Mouse (Mus musculus) liver, adult 2 months (tissue): ENCODE measurements around the gene Abca5. TPM values are rescaled to one million over a fixed set of nuclear protein-coding genes. Genes with fewer than 3 reads are reported as not detected.
"Not testable (repeated sequence)": the region's sequence is repeated elsewhere in the genome, so short reads cannot be mapped to it uniquely, and the experiment has no call there.

Experiments used
- DNase-seq: peaks from one replicate; pipeline ENCODE4 v3.0.0-alpha.2; 2011; ENCODE audit warnings: low read depth, low spot score; ENCODE audit errors: extremely low read depth
- H3K27ac ChIP-seq: fragments of 200-500 bp; replicated peaks from 2 replicates; pipeline ENCODE4 v1.5.1; 2012; ENCODE audit warnings: low read depth, mild to moderate bottlenecking, control low read depth, inconsistent platforms, low read length; ENCODE audit not compliant: insufficient read depth
- H3K27me3 ChIP-seq: fragments of 200-500 bp; 2 replicates; pipeline ENCODE4 v1.6.1; 2012; ENCODE audit warnings: mild to moderate bottlenecking, moderate library complexity, low read length, inconsistent platforms; ENCODE audit not compliant: control insufficient read depth, insufficient read depth
- H3K36me3 ChIP-seq: fragments of 200-500 bp; 2 replicates; pipeline ENCODE4 v1.6.1; 2012; ENCODE audit warnings: low read length, inconsistent platforms; ENCODE audit not compliant: control insufficient read depth, insufficient read depth
- H3K4me1 ChIP-seq: fragments of 200-500 bp; 2 replicates; pipeline ENCODE4 v1.6.1; 2011; ENCODE audit warnings: low read length; ENCODE audit not compliant: control insufficient read depth, insufficient read depth
- H3K4me3 ChIP-seq: fragments of 200-500 bp; 2 replicates; pipeline ENCODE4 v1.5.1; 2011; ENCODE audit warnings: low read depth, mild to moderate bottlenecking, control low read depth, low read length, moderate library complexity; ENCODE audit not compliant: insufficient read depth
- H3K79me2 ChIP-seq: fragments of 200-500 bp; 2 replicates; pipeline ENCODE4 v1.6.1; 2012; ENCODE audit warnings: inconsistent platforms, mild to moderate bottlenecking, low read length, moderate library complexity; ENCODE audit not compliant: control insufficient read depth, insufficient read depth
- H3K9ac ChIP-seq: fragments of 200-500 bp; 2 replicates; pipeline ENCODE4 v1.6.1; 2012; ENCODE audit warnings: low read depth, mild to moderate bottlenecking, control low read depth, inconsistent platforms, low read length
- CTCF ChIP-seq: fragments of 200-500 bp; IDR thresholded peaks from 2 replicates; pipeline ENCODE4 v1.5.1; 2011; ENCODE audit warnings: low read depth, low read length, control low read depth
- POLR2A ChIP-seq: fragments of 200-500 bp; IDR thresholded peaks from 2 replicates; pipeline ENCODE4 v1.6.1; 2011; ENCODE audit warnings: low read length, control low read depth; ENCODE audit not compliant: insufficient read depth; ENCODE audit errors: extremely low read depth
- WGBS: fragments of 180-500 bp; shearing (Covaris S2); methylation state at CpG from one replicate; pipeline ENCODE4 v1.1.7; 2018; 5-methylcytosine and 5-hydroxymethylcytosine counted together
- polyA plus RNA-seq: library from polyadenylated mRNA; depleted of rRNA; stranded (reverse); fragments of >200 nt; gene quantifications from 2 replicates; pipeline ENCODE4 v1.2.3, GENCODE M21; 2012
- total RNA-seq: library from RNA; depleted of rRNA; stranded (reverse); fragments of >200 nt; gene quantifications from 2 replicates; pipeline ENCODE4 v1.2.3, GENCODE M21; 2014

Gene Abca5
- total and polyA plus RNA-seq, 2 experiments, result 0.49 to 4.0 TPM

DNA sequence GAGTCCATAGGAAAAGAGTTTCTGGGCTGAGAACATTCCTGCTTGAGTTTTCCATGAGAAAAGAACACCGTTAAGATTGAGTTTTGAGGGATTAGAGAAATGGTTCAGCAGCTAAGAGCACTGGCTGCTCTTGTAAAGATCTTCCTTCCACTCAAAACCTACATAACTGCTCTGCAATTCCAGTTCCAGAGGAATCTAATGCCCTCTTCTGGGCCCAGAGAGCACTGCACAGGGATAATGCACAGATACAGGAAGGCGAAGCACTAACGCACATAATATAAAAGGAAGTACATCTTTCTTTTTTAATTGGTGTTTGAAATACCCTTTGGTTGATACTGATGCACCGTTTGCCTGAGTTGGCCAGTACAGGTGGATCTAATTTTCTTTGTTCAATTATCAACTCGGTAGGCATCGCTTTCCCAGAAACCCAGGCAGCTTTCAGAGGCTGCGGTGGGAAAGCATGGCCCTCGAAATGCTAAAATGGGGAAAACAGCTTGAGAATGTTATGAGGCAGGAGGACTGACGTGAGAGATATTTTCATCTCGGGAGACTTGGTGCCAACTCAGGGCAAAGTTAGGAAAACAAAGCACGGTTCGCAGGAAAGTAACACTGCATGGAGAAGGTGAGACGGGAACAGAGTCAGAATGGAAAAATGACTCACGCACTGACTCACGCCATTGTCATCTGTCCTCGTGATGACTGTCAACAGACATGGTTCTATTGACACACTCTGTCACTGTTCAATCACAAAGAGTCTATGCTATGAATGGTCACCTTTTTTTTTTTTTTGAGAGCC lies 20.4 kb upstream of the Abca5 start:
- Histone ChIP-seq H3K36me3 (no peaks in the 10 kb centered on the region), H3K4me1 (no peaks in the 10 kb centered on the region), H3K27ac (no peak overlapping the region), H3K9ac (no peak overlapping the region), H3K27me3 (no peaks in the 10 kb centered on the region), H3K4me3 (no peak overlapping the region), H3K79me2 (no peaks in the 10 kb centered on the region)
- peak; percentile 43 for DNase-seq
- 51% methylated on average over 16 of the region's 16 CpGs for WGBS
- peak; percentile 53; the same call in 1 of the 2 replicates for TF ChIP-seq CTCF
- no peak for TF ChIP-seq POLR2A

GRCm38 (mm10) chr11:110355131-110355530 lies 17.6 kb upstream of the Abca5 start:
- not testable (repeated sequence) for H3K79me2 ChIP-seq, H3K4me1 ChIP-seq, H3K36me3 ChIP-seq, H3K4me3 ChIP-seq, H3K27me3 ChIP-seq, DNase-seq, H3K27ac ChIP-seq, H3K9ac ChIP-seq
- WGBS, result 84% methylated on average over 9 of the region's 9 CpGs

- WGBS, result 84% methylated on average over 9 of the region's 9 CpGs
Observed at GRCm38 (mm10) chr11:110354261-110354660, 16.7 kb upstream of the Abca5 start.

GRCm38 (mm10) chr11:110348170-110348569 lies 10.7 kb upstream of the Abca5 start:
- 85% methylated on average over 2 of the region's 2 CpGs for WGBS
- no peak for DNase-seq
- no peak overlapping the region for H3K9ac ChIP-seq
- no peaks in the 10 kb centered on the region for H3K79me2 ChIP-seq
- H3K27ac ChIP-seq, result no peak overlapping the region
- H3K4me3 ChIP-seq, result no peak overlapping the region
- no peaks in the 10 kb centered on the region for H3K36me3 ChIP-seq
- H3K27me3 ChIP-seq, result no peaks in the 10 kb centered on the region
- no peak for TF ChIP-seq POLR2A
- no peak for TF ChIP-seq CTCF
- no peaks in the 10 kb centered on the region for H3K4me1 ChIP-seq

More at GRCm38 (mm10) chr11:110354261-110354660, 16.7 kb upstream of the Abca5 start:
- TF ChIP-seq CTCF (no peak), POLR2A (no peak)
- Histone ChIP-seq H3K36me3 (no peaks in the 10 kb centered on the region), H3K79me2 (no peaks in the 10 kb centered on the region), H3K4me3 (no peak overlapping the region), H3K9ac (no peak overlapping the region), H3K4me1 (no peaks in the 10 kb centered on the region), H3K27ac (no peak overlapping the region), H3K27me3 (no peaks in the 10 kb centered on the region)
- no peak for DNase-seq

- DNase-seq, result no peak
- Histone ChIP-seq H3K36me3 (no peaks in the 10 kb centered on the region), H3K79me2 (no peaks in the 10 kb centered on the region), H3K4me1 (no peaks in the 10 kb centered on the region), H3K27me3 (no peaks in the 10 kb centered on the region), H3K27ac (no peak overlapping the region), H3K9ac (no peak overlapping the region), H3K4me3 (no peak overlapping the region)
- TF ChIP-seq POLR2A (no peak), CTCF (no peak)
- 73% methylated on average over 6 of the region's 6 CpGs for WGBS
Observed at GRCm38 (mm10) chr11:110347768-110348167, 10.3 kb upstream of the Abca5 start.

- Histone ChIP-seq H3K27ac (no peak overlapping the region), H3K27me3 (no peaks in the 10 kb centered on the region; the same call in 1 of the 2 replicates), H3K36me3 (no peaks in the 10 kb centered on the region), H3K9ac (peak overlapping the region; percentile 91; the same call in 1 of the 2 replicates), H3K79me2 (no peaks in the 10 kb centered on the region), H3K4me1 (peaks cover 3% of the 10 kb centered on the region; the same call in 1 of the 2 replicates), H3K4me3 (peak overlapping the region; percentile 97)
- DNase-seq, result peak; percentile 31
- 2% methylated on average over 18 of the region's 18 CpGs for WGBS
- TF ChIP-seq POLR2A (no peak), CTCF (no peak)
Observed at GRCm38 (mm10) chr11:110336814-110337288, 665 bp downstream of the Abca5 start.
